Mouse (Mus musculus) gastrocnemius, postnatal 14 days (tissue): ENCODE results near the gene C5ar2. TPM values are rescaled to one million over a fixed set of nuclear protein-coding genes. Genes with fewer than 3 reads are reported as not detected.
"Not testable (repeated sequence)": the region's sequence is repeated elsewhere in the genome, so short reads cannot be mapped to it uniquely, and the experiment has no call there.

ENCODE experiments used
- DNase-seq: peaks from one replicate; pipeline ENCODE4 v3.0.0; 2021; ENCODE audit warnings: mixed read lengths
- intact Hi-C: fragments of 180-260 bp; cut with DNase I; formaldehyde crosslinking; loops from one replicate; pipeline ENCODE4 v1.15.1; 2025; ENCODE audit warnings: low total_unique reads
- total RNA-seq, 2 experiments: library from RNA; stranded (reverse); gene quantifications; 2 replicates each; pipeline ENCODE4 v1.2.3; 2021

The C5ar2 gene
- total RNA-seq, 2 experiments from 2014 or later: 0.20 to 0.27 TPM

DNA sequence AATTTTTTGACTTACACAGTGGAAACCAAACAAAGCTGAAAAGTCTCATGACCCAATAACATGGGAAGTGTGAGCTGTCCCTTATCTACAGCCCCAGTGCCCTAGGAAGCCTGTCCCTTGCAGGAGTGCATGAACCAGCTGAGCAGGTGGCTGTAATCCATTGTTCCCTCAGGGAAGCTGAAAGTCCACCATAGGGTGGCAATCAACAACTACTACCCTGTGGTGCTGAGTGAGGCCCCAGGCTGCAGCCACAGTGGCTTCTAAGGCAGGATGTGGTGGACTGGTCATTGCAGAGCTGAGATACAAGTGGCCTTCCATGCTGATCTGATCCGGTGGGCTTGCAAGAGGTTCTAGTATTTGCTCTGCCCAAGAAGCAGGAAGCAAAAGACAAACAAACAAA is 17.1 kb upstream of the C5ar2 start:
- intact Hi-C loops: no loop called here
- DNase-seq: no peak

DNA sequence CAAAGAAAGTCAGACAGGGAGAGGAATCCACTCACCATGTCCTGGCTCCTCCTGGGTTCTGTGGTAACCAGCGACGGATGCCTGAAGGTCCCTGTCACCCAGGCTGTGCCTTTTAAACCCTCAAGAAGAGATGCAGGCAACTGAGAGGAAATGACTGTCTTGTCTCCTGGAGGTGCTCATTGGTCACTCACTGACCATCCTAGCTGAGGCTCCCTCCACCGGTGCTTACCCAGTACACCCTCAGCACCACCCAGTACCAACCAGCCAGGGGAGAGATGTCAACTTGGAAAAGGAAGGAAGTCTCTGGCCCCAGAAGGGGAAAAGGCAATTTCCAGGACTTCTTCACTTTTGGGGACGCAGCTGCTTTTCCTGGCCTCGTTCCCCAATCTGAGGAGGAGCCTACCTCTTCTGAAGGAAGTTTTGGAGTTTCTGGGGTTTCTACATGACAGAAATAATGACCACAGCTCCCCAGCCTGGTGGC is 15.2 kb upstream of the C5ar2 start, which contains the start of gene C5ar1:
Gene C5ar1 (minus strand): TSS at position 431 of the 481 bp plus-strand sequence.
- intact Hi-C loops: no loop called here
- DNase-seq: no peak

DNA sequence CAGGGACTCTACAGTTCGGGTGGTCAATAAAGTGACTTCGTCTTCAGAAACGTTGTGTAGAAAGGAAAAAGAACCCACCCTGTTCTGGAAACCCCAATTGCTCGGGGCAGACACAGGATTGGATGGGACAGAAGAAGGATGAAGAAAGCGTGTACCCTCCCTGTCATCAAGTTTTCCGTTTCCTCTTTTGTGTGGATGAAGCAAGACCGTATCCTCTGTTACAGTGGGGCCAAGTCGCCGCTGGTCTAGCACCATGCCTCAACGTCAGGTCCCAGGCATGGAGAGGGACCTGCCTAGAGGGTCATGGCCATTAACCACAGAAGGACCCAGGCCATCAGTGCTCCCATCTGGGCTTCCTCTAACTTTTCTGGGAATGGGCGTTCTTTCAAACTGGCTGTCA is 13.9 kb upstream of the C5ar2 start:
- no peak for DNase-seq
- intact Hi-C loops: no loop called here

DNA sequence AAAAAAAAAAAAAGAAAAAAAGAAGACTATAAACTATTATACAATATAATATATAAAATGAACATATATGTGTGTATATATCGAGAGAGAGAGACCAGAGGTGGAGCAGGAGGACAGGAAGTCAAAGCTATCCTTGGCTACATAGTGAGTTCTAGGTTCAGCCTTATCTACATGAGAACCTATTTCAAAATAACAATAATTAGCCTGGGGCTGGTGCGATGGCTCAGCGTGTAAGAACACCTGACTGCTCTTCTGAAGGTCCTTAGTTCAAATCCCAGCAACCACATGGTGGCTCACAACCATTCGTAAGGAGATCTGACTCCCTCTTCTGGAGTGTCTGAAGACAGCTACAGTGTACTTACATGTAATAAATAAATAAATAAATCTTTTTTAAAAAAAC is 12.0 kb upstream of the C5ar2 start:
- DNase-seq, intact Hi-C loops: not testable (repeated sequence)

DNA sequence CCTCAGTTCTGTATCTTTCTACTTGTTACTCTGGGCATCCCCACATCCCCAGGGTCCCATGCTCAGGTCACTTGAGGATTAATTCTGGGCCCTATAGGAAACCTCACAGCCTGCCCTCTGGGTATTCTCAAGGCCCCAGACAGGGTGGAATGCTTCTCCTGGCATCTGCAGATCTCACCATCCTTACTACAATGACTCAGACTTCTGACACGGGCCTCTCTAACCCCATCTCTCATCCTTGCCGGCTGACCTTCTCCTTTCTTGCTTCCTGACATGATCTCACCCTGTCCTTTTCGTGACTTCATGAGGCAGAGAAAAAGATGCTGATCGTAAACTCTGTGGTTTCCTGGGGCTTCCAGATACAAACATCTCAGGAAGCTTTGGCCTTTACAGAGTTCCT is 10.2 kb upstream of the C5ar2 start:
- DNase-seq: no peak
- intact Hi-C loops: no loop called here

DNA sequence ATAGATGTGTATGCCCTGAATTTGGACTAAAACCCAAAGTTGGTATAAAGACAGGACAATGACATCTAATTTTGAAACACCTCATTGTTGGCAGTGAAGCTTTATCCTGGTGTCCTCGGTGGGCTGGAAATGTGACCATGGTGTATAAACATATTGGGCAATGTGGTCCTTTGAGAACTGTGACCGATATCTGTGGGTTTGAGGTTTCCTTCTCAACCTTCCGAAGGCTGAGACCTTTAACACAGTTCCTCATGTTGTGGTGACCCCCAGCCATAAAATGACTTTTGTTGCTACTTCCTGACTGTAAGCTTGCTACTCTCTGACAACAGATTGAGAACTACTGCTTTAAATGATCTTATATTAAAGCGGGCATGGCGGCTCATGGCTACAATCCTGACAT is 6.7 kb upstream of the C5ar2 start:
- no peak for DNase-seq
- intact Hi-C loops: no loop called here

DNA sequence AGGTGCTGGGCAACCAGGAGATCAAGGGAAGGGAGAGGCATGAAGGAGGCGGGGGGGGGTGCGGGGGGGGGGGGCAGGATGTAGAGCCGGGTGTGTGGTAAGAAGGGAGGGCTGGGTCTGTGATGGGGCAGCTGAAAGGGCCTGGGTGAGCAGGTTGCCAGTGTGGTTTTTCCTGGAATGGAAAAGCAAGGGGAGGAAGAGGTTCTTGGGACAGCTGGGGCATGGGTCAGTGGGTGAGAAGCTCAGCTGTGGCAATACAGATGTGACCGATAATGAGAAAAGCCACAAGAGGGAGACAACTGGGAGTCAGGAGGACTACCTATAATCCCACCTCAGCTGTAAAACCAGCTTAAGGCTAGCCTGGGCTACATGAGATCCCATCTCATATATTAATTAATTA is 2.0 kb upstream of the C5ar2 start:
- no peak for DNase-seq
- intact Hi-C loops: no loop called here

DNA sequence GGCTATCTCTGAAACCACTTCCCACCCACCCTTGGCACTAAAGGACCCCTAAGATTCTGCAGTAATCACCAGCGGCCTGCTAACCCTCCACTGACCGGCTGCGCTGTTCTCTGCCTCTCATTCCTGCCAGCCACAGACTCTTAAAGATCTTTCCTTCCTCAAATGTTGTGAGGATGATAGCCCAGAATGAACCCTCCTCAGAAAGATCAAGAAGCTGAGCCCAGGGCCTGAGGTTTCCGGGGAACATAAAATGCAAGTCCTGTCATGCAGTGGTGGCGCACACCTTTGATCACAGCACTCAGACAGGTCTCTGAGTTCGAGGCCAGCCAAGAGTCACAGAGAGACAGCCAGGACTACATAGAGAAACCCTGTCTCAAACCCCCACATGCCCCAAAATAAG is 1.8 kb downstream of the C5ar2 start:
- intact Hi-C loops: no loop called here
- DNase-seq: no peak

DNA sequence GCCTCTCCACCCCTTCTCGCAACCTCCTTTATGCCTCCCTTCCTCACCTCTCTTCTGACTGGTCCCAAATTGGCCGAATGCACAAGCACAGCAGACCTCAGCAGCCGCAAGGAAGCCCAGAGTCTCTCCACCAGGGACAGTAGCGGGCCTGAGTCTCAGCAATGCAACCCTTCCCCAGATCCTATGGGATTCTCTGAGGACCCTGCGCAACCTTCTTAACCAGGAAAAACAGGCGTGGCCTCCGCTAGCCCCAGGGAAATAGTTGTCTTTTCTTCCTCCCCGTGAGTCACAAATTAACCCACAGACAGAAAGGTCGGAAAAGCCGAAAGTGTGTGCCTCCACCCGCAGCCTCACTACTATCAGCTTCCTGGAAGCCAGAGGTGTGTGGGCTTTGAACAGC is 2.2 kb downstream of the C5ar2 start:
- no peak for DNase-seq
- intact Hi-C loops: no loop called here

DNA sequence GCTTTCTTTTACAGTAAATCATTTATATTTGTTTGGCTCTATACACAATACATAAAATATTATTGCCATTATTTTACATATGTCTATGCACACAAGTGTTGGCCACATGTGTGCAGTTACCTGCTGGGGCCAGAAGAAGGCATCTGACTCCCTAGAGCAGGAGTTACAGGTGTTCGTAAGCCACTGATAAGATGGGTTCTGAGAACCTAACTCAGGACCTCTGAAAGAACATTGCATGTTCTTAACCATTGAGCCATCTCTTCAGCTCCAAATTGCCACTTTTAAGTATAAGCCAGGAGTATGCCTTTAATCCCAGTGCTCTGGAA is 3.0 kb downstream of the C5ar2 start:
- DNase-seq: no peak
- intact Hi-C loops: no loop called here

DNA sequence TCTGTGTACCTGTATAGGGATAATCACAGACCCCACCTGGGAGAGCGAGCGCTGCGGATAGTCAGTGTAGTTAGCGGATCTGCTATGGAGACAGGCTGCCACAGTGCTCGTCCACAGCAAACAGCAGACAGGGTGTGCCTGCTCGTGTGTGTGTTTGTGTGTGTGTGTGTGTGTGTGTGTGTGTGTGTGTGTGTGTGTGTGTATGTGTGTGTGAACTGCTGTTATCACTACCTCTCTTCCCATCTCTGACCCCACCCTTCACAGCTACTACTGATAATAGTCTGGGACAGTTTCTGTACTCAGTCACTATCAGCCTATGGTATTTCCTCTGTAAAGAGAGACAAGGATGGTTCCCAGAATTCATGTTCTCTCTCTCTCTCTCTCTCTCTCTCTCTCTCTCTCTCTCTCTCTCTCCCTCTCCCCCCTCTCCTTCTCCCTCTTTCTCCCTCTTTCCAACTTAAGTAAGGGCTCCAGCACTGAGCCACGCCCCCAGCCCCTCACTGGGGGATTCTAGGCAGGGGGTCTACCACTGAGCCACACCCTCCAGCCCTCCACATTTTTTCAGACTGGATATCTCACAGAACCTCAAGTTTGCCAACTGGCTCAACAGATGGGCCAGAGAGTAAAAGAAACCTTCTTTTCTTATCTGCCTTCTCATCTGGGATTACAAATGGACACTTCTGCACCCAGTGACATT is 3.5 kb downstream of the C5ar2 start:
- intact Hi-C loops: no loop called here
- no peak for DNase-seq

DNA sequence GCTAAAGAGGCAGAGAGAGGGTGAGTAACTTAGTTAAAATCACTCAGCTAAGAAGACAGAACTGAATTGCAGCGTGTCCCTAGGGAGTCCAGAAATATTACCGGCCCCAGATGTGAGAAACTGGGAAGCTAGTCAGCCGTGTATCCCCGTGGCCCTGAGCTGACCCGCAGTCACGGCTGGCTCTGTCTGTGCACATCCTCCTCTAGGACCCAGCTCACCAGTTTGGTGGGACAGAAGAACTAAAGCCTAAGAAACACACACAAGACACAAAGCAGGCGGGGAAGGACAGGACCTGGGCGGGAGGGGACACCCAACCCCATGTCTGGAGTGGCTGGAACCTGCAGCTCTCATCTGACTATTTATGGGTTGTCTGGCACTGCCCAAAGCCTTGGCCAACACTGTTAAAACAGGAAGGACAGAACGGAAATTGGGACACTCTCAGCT is 4.4 kb downstream of the C5ar2 start:
- intact Hi-C loops: no loop called here
- DNase-seq: peak; percentile 49

DNA sequence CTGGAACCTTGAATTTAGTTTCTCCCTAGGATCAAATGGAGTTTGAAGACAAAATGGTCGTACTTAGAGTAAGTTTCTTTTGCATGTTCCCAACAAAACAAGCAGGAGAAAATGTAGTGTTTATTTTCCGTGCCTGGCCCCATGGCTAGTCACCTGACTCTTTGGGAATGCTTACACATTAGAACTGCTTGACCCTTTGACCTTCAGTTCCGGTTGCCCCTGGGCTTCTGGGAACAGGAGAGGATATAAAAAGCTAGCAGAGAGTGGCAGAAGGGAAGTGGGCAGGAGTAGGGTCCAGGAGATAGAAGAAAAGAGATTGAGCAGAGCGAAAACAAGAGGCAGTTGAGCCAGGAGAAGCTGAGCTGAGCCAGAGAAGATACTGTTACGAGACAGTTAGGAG is 14.1 kb downstream of the C5ar2 start:
- DNase-seq: no peak
- intact Hi-C loops: no loop called here

DNA sequence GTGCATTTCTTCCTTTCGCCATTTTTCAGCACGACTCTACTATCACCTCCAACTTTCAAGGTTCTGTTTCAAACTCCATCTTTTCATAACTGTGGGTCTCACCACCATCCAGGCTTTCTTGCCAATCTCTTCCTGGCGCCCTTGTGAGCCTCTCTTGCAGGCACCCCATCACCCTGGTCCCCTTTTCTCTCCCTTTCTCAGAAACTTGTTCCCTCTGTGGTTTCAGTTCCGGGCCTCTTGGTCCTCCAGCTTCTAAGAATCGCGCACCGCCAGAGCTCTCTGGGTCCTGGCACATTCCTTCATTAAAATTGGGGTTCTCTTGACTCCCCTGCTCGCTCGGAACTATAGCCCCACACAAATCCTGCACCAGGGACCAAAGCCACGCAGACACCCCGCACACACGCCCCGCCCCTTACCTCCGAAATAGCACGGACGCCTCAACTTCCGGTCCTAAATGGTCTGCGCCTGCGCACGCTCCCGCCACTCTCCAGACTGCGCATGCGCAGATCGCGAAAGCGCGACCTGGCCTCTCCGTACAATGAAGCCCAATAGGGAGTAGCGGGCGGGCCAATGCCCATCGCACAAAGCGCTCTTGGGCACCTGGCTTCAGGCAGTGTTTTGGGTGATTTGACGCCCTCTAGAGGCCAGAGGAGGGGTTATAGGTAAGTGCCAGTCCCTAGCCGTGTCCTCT is 22.2 kb downstream of the C5ar2 start, which contains the start of gene Dhx34:
Gene Dhx34 (minus strand): TSS at position 456 of the 691 bp plus-strand sequence.
- intact Hi-C loops: no loop called here
- peak; percentile 92 for DNase-seq

DNA sequence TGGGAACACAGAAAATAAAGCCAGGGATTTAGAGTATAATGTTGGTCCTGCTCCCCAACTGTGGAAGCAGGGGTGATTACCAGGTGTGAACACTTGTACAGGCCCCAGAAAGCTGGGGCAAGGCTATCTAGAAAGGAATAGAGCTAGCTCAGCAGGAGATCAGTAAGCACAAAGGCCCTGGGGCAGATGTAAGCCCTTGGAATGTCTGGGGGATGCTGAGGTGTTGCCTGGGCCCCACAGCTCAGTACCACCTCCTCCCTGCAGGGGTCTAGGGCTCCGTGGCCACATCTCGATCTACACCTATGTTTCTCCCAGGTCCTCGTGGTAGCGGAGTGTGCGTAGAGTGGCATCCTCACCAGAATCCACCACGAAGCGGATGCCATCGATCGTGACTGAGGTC is 30.0 kb downstream of the C5ar2 start:
- intact Hi-C loops: no loop called here

DNA sequence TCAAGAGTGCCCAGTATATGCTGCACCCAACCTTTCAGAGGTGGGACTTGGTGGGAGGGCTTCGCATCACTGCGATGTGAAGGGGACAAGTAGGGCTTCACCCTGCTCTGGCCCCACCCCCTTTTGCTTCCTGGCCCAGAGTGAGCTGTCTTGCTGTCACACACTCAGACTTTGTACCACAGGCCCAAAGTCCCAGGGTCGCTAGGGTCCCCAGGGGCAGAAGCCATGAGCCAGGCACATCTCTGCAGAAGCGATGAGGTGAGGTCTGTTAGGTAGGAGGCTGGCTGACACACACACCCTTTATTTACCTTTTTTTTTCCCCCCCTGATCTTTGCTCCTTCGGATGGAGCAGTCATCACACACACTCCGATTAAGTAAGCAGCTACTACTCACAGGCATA is 30.8 kb downstream of the C5ar2 start:
- no peak for DNase-seq
- intact Hi-C loops: no loop called here

More for the DNA sequence above, 30.0 kb downstream of the C5ar2 start:
- DNase-seq: no peak

DNA sequence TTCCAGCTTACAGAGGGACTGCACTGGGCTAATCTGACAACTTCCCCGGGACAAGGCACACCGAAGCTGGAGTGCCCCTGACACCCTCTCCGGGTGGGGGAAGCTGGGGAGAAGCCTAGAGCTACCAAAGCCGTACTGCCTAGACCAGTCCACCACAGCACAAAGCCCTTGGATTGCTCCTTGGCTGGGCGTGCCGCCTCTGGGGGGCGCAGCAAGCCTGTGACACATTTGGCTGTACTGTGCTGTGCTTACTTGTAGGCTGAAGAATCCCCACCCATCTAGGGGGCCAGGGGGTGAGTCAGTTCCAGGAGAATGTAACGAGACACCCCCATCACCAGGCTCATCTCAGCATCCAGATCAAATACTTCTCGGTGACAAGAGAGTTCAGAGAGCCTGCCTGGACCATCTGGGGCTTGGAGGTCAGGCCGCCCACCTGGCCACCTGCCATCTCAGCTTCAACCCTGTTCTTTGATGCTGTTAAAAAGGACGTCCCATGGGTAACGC is 33.0 kb downstream of the C5ar2 start:
- DNase-seq: peak; percentile 42
- intact Hi-C loops: no loop called here

DNA sequence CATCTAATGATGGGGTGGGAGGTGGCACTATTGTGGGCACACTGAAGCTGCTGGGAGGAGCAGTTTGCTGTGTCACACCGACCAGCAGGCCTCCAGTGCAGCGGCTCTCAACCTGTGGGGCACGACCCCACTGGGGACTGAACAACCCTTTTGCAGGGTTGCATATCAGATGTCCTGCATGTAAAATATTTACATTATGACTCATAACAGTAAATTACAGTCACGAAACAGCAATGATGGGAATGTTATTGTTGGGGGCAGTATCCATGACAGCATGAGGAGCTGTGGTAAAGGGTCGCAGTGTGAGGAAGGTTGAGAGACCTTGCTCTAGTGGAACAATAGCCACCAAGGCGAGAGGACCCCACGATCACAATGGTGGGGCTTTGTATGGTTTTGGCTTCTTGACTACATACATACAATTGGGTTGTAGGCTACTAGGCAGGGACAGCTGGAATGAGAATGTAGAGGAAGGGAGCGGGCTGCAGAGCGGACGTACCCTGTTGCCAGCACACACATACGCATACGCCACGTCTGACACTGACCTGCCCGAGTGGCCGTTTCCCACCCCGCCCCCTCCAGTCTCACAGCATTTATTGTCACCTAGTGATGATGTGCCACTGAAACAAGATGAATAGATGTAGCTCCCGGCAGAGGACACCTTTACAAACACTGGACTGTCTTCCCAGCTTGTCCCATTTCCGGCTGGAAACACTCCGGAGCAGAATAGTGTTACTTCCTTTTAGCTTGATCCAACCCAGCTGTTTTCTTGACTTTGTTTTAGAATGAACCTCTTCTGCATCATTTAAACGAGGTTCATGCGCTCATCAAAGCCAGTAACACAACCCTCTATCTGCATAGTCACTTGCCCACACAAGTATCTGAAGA is 34.9 kb downstream of the C5ar2 start:
- no peak for DNase-seq
- intact Hi-C loops: no loop called here

DNA sequence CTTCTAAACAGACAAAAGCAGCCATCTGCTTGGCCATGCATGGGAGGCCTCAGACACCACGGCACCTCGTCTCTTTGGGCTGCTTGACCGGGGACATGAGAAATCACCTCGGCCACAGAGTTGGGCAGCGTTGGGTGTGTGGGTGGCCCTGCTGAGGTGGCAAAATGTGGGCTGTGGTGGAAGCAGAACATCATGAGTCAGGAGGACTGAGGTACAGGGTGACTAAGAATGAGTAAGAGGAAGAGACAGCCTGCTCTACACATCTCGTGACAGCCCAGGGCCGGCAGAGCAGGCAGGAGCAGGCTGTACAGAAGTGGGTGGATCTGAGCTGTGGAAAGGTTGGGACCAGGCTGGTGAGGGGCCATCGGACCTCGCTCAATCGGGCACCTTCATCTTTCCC is 36.5 kb downstream of the C5ar2 start:
- intact Hi-C loops: no loop called here
- DNase-seq: no peak

DNA sequence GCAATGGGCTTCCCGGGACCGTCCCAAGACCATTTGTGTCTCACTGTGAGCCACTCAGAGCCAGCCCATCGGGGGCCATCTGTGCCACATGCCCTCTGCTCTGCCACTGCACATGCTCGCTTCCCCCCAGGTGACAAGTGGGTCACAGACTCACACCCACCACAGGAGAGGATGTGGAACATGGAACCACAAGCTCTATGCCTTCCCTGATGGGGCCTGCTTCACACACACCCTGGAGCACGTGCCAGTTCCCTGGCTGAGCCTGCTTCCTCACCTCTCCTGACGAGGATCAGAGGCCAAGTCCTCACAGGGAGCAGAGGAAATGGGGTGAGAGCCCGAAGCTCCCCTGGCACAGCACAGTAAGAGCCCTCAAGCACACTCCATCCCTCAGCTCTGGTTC is 36.9 kb downstream of the C5ar2 start:
- no peak for DNase-seq
- intact Hi-C loops: no loop called here
